Mouse (Mus musculus) heart, embryonic 14.5 days (tissue): ENCODE measurements around the gene Hspbp1. TPM values are rescaled to one million over a fixed set of nuclear protein-coding genes. Genes with fewer than 3 reads are reported as not detected.

ENCODE experiments used
- ATAC-seq: fragments of 200-750 bp; cut with Nextera tagmentation; 2 replicates; pipeline ENCODE4 v1.8.0; 2017; ENCODE audit warnings: low read depth, moderate TSS enrichment; ENCODE audit not compliant: insufficient number of reproducible peaks, insufficient read depth, low FRiP score
- H3K27ac ChIP-seq, 2 experiments: fragments of 200-500 bp in 1 of 2; fragments of 300-500 bp in 1 of 2; sonication (generic) in 1 of 2; replicated peaks in 1 of 2; 2 replicates each; pipeline ENCODE4 v1.5.1; 2012 to 2014; ENCODE audit warnings: low read depth in 2 of 2, low read length in 2 of 2, control low read depth in 1 of 2, mild to moderate bottlenecking in 1 of 2, mixed read lengths in 1 of 2; ENCODE audit not compliant: control insufficient read depth in 1 of 2, insufficient read depth in 1 of 2
- H3K27me3 ChIP-seq: fragments of 300-500 bp; sonication (generic); 2 replicates; pipeline ENCODE4 v1.6.1; 2014; ENCODE audit warnings: mild to moderate bottlenecking, low read length, control low read depth; ENCODE audit not compliant: control insufficient read depth, insufficient read depth
- H3K36me3 ChIP-seq: fragments of 300-500 bp; sonication (generic); 2 replicates; pipeline ENCODE4 v1.6.1; 2014; ENCODE audit warnings: mild to moderate bottlenecking, control low read depth, low read length, mixed read lengths; ENCODE audit not compliant: control insufficient read depth, insufficient read depth
- H3K4me1 ChIP-seq, 2 experiments: fragments of 200-500 bp in 1 of 2; fragments of 300-500 bp in 1 of 2; sonication (generic) in 1 of 2; 2 replicates each; pipeline ENCODE4 v1.6.1; 2012 to 2014; ENCODE audit warnings: low read length in 2 of 2, control low read depth in 1 of 2, mixed read lengths in 1 of 2; ENCODE audit not compliant: control insufficient read depth in 2 of 2, insufficient read depth in 2 of 2
- H3K4me2 ChIP-seq: fragments of 300-500 bp; sonication (generic); 2 replicates; pipeline ENCODE4 v1.6.1; 2014; ENCODE audit warnings: mild to moderate bottlenecking, low read length
- H3K4me3 ChIP-seq, 2 experiments: fragments of 200-500 bp in 1 of 2; fragments of 300-500 bp in 1 of 2; sonication (generic) in 1 of 2; 2 replicates each; pipeline ENCODE4 v1.5.1; 2012 to 2014; ENCODE audit warnings: low read length in 2 of 2, mild to moderate bottlenecking in 2 of 2, control low read depth in 1 of 2, low read depth in 1 of 2, moderate library complexity in 1 of 2; ENCODE audit not compliant: control insufficient read depth in 1 of 2, insufficient read depth in 1 of 2
- H3K9ac ChIP-seq: fragments of 300-500 bp; sonication (generic); 2 replicates; pipeline ENCODE4 v1.6.1; 2014; ENCODE audit warnings: mild to moderate bottlenecking, low read length
- H3K9me3 ChIP-seq: fragments of 300-500 bp; sonication (generic); 2 replicates; pipeline ENCODE4 v1.6.1; 2016; ENCODE audit warnings: low read length, control low read depth; ENCODE audit not compliant: control insufficient read depth
- WGBS: fragments of 180-500 bp; shearing (Covaris S2); extraction: QIAGEN DNeasy Blood & Tissue Kit; methylation state at CpG from one replicate; pipeline ENCODE4 v1.1.7; 2014; 5-methylcytosine and 5-hydroxymethylcytosine counted together
- polyA plus RNA-seq: library from polyadenylated mRNA; unstranded; fragments of >200 nt; fragmentation: Nextera tagmentation; extraction: Ambion mirVana; gene quantifications from 2 replicates; pipeline ENCODE4 v1.2.1, GENCODE M21; 2014

Gene Hspbp1
- polyA plus RNA-seq, 1 experiment from 2014 or later, result 65.4 TPM

GRCm38 (mm10) chr7:4669156-4669555, 15.7 kb downstream of the Hspbp1 start:
- no peaks in the 10 kb centered on the region for H3K9me3 ChIP-seq
- no peak overlapping the region for H3K27ac ChIP-seq
- no peak overlapping the region for H3K9ac ChIP-seq
- no peak overlapping the region for H3K4me2 ChIP-seq
- no peaks in the 10 kb centered on the region; a peak in 2 of 4 replicates for H3K4me1 ChIP-seq
- no peaks in the 10 kb centered on the region for H3K27me3 ChIP-seq
- no peak overlapping the region for H3K4me3 ChIP-seq
- 94% methylated on average over 9 of the region's 9 CpGs for WGBS
- no peak for ATAC-seq
- H3K36me3 ChIP-seq, result peaks cover 60% of the 10 kb centered on the region

GRCm38 (mm10) chr7:4668506-4668905, 16.4 kb downstream of the Hspbp1 start:
- Histone ChIP-seq H3K9me3 (no peaks in the 10 kb centered on the region), H3K27me3 (no peaks in the 10 kb centered on the region), H3K4me3 (no peak overlapping the region), H3K4me1 (no peaks in the 10 kb centered on the region; a peak in 2 of 4 replicates), H3K4me2 (no peak overlapping the region), H3K27ac (no peak overlapping the region), H3K36me3 (peaks cover 63% of the 10 kb centered on the region), H3K9ac (no peak overlapping the region)
- WGBS, result 96% methylated on average over 8 of the region's 8 CpGs
- ATAC-seq, result no peak

- WGBS, result 92% methylated on average over 5 of the region's 5 CpGs
These were observed 18.0 kb downstream of the Hspbp1 start for GRCm38 (mm10) chr7:4666871-4667270.

GRCm38 (mm10) chr7:4663742-4664141, 21.1 kb downstream of the Hspbp1 start:
- WGBS, result 87% methylated on average over 2 of the region's 2 CpGs
- no peak overlapping the region for H3K4me2 ChIP-seq
- H3K36me3 ChIP-seq, result peaks cover 52% of the 10 kb centered on the region
- H3K4me1 ChIP-seq, result peaks cover 0 to 8% of the 10 kb centered on the region in 2 experiments; a peak in 2 of 4 replicates
- H3K27me3 ChIP-seq, result no peaks in the 10 kb centered on the region
- H3K9ac ChIP-seq, result no peak overlapping the region
- H3K9me3 ChIP-seq, result no peaks in the 10 kb centered on the region
- H3K4me3 ChIP-seq, result no peak overlapping the region
- no peak for ATAC-seq
- H3K27ac ChIP-seq, result no peak overlapping the region

More at GRCm38 (mm10) chr7:4666871-4667270, 18.0 kb downstream of the Hspbp1 start:
- no peaks in the 10 kb centered on the region; a peak in 1 of 4 replicates for H3K4me1 ChIP-seq
- H3K27me3 ChIP-seq, result no peaks in the 10 kb centered on the region
- H3K4me3 ChIP-seq, result no peak overlapping the region
- no peak overlapping the region for H3K27ac ChIP-seq
- no peak for ATAC-seq
- H3K9ac ChIP-seq, result no peak overlapping the region
- H3K36me3 ChIP-seq, result peaks cover 69% of the 10 kb centered on the region
- no peaks in the 10 kb centered on the region for H3K9me3 ChIP-seq
- H3K4me2 ChIP-seq, result no peak overlapping the region

GRCm38 (mm10) chr7:4663179-4663578, 21.7 kb downstream of the Hspbp1 start:
- H3K4me3 ChIP-seq, result no peak overlapping the region
- H3K9ac ChIP-seq, result no peak overlapping the region
- peaks cover 0 to 8% of the 10 kb centered on the region in 2 experiments; a peak in 2 of 4 replicates for H3K4me1 ChIP-seq
- H3K27ac ChIP-seq, result no peak overlapping the region
- WGBS, result 62% methylated on average over 8 of the region's 8 CpGs
- H3K4me2 ChIP-seq, result no peak overlapping the region
- no peaks in the 10 kb centered on the region for H3K9me3 ChIP-seq
- no peaks in the 10 kb centered on the region for H3K27me3 ChIP-seq
- no peak for ATAC-seq
- H3K36me3 ChIP-seq, result peaks cover 48% of the 10 kb centered on the region

GRCm38 (mm10) chr7:4659911-4660443, 24.9 kb downstream of the Hspbp1 start:
- no peaks in the 10 kb centered on the region for H3K27me3 ChIP-seq
- H3K36me3 ChIP-seq, result peaks cover 31% of the 10 kb centered on the region
- H3K9ac ChIP-seq, result peak overlapping the region; percentile 88
- peak overlapping the region; percentile 88 for H3K4me2 ChIP-seq
- H3K9me3 ChIP-seq, result no peaks in the 10 kb centered on the region
- peak overlapping the region in 1 of 2 experiments; percentile 93; a peak in 2 of 4 replicates for H3K27ac ChIP-seq
- H3K4me1 ChIP-seq, result peaks cover 8 to 36% of the 10 kb centered on the region in 2 experiments
- 72% methylated on average over 3 of the region's 3 CpGs for WGBS
- no peak for ATAC-seq
- H3K4me3 ChIP-seq, result peak overlapping the region in 1 of 2 experiments; percentile 77; a peak in 2 of 4 replicates

- ATAC-seq, result peak; percentile 94
- under 1% methylated on average over 54 of the region's 54 CpGs for WGBS
These were observed 25.8 kb downstream of the Hspbp1 start, which contains the start of gene Ppp6r1 for GRCm38 (mm10) chr7:4658912-4659551. Gene Ppp6r1, minus strand, starts transcription at chr7:4659019.

More at GRCm38 (mm10) chr7:4658912-4659551, 25.8 kb downstream of the Hspbp1 start, which contains the start of gene Ppp6r1:
- Histone ChIP-seq H3K36me3 (peaks cover 25% of the 10 kb centered on the region), H3K9ac (peak within 1 kb of the TSS; percentile 94), H3K27ac (peak within 1 kb of the TSS; percentile 90 to 93), H3K27me3 (no peaks in the 10 kb centered on the region), H3K4me2 (peak within 1 kb of the TSS; percentile 97), H3K4me1 (peaks cover 8 to 44% of the 10 kb centered on the region in 2 experiments), H3K4me3 (peak within 1 kb of the TSS; percentile 73 to 77), H3K9me3 (no peaks in the 10 kb centered on the region)
